Mouse (Mus musculus) embryonic facial prominence, embryonic 15.5 days (tissue): ENCODE results near the gene Ppp1ca. TPM values are rescaled to one million over a fixed set of nuclear protein-coding genes. Genes with fewer than 3 reads are reported as not detected.

Experiments
- ATAC-seq: fragments of 200-750 bp; cut with Nextera tagmentation; 2 replicates; pipeline ENCODE4 v1.8.0; 2017; ENCODE audit warnings: low read depth, moderate TSS enrichment; ENCODE audit not compliant: insufficient number of reproducible peaks, low FRiP score, low TSS enrichment
- H3K27ac ChIP-seq: fragments of 300-500 bp; sonication (generic); replicated peaks from 2 replicates; pipeline ENCODE4 v1.5.1; 2015; ENCODE audit warnings: mild to moderate bottlenecking, inconsistent platforms
- H3K27me3 ChIP-seq: fragments of 300-500 bp; sonication (generic); 2 replicates; pipeline ENCODE4 v1.6.1; 2015; ENCODE audit warnings: inconsistent platforms
- H3K36me3 ChIP-seq: fragments of 300-500 bp; sonication (generic); 2 replicates; pipeline ENCODE4 v1.6.1; 2015; ENCODE audit warnings: mild to moderate bottlenecking, inconsistent platforms
- H3K4me1 ChIP-seq: fragments of 300-500 bp; sonication (generic); 2 replicates; pipeline ENCODE4 v1.6.1; 2015; ENCODE audit warnings: inconsistent platforms
- H3K4me2 ChIP-seq: fragments of 300-500 bp; sonication (generic); replicated peaks from 2 replicates; pipeline ENCODE4 v1.6.1; 2015; ENCODE audit warnings: mild to moderate bottlenecking, inconsistent platforms
- H3K4me3 ChIP-seq: fragments of 300-500 bp; sonication (generic); replicated peaks from 2 replicates; pipeline ENCODE4 v1.5.1; 2015; ENCODE audit warnings: mild to moderate bottlenecking, inconsistent platforms
- H3K9ac ChIP-seq: fragments of 300-500 bp; sonication (generic); 2 replicates; pipeline ENCODE4 v1.6.1; 2015; ENCODE audit warnings: inconsistent platforms
- H3K9me3 ChIP-seq: fragments of 300-500 bp; sonication (generic); replicated peaks from 2 replicates; pipeline ENCODE4 v1.6.1; 2016; ENCODE audit warnings: inconsistent platforms
- WGBS: fragments of 180-500 bp; shearing (Covaris S2); methylation state at CpG from one replicate; pipeline ENCODE4 v1.1.7; 2015; 5-methylcytosine and 5-hydroxymethylcytosine counted together
- polyA plus RNA-seq: library from polyadenylated mRNA; unstranded; fragments of >200 nt; fragmentation: Nextera tagmentation; extraction: Ambion mirVana; gene quantifications from 2 replicates; pipeline ENCODE4 v1.2.1, GENCODE M21; 2015

Gene Ppp1ca
- polyA plus RNA-seq, 1 experiment from 2014 or later = 745 TPM

DNA sequence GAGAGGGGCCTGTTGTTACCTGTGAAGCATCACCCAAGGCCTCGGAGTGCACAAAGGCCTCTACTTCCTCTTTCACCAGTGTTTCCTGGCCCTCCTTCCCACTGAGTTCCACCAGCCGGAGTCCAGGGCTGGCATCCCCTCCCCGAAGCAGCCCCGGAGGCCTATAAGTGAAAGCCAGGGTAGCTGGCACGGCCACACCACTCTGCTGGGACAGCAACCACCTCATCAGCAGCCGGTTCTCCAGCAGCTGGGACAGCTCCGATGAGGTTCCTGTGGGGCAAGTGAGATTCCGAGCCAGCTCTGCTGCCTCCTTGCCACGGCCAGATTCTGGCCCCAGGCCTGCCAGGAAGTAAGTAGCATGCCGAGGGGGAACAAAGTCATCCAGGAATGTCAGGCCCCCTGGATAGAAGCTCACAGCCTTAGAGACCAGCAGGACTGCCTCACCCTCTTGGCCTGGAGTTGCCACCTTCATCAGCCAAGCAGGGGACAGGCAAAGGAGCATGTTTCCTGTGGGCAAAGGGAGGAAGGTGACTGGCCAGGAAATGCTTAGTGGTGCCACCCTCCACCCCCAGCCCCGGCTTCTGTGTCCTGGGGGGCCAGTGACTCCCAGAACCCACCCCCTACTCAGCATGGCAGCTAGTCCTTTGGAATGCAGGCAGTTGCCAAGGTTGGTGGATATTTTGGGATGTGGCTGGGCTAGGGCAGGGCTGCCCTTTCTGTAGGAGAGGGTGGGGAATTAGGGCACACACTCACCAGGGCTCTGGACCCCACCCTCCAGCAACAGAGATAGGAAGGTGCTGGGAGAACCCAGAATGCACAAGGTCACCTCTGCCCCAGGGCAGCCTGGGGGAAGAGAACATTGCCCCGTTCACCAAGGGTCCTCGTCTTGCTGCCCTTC, 20.2 kb upstream of the Ppp1ca start:
- Histone ChIP-seq H3K9me3 (no peaks in the 10 kb centered on the region), H3K9ac (no peak overlapping the region), H3K4me1 (peaks cover 36% of the 10 kb centered on the region), H3K4me2 (no peak overlapping the region), H3K36me3 (no peaks in the 10 kb centered on the region), H3K27me3 (no peaks in the 10 kb centered on the region), H3K4me3 (no peak overlapping the region), H3K27ac (peak overlapping the region; percentile 65)
- ATAC-seq = no peak
- 56% methylated on average over 13 of the region's 13 CpGs for WGBS

GRCm38 (mm10) chr19:4172925-4173324, 18.9 kb upstream of the Ppp1ca start:
- no peak for ATAC-seq
- peaks cover 36% of the 10 kb centered on the region for H3K4me1 ChIP-seq
- 53% methylated on average over 11 of the region's 11 CpGs for WGBS
- no peak overlapping the region for H3K9ac ChIP-seq
- no peaks in the 10 kb centered on the region for H3K9me3 ChIP-seq
- no peaks in the 10 kb centered on the region for H3K27me3 ChIP-seq
- no peak overlapping the region for H3K4me2 ChIP-seq
- no peak overlapping the region for H3K27ac ChIP-seq
- no peaks in the 10 kb centered on the region for H3K36me3 ChIP-seq
- no peak overlapping the region for H3K4me3 ChIP-seq

GRCm38 (mm10) chr19:4175368-4175947, 16.4 kb upstream of the Ppp1ca start, which contains the start of gene Carns1:
Gene Carns1, minus strand, starts transcription at chr19:4175479.
- H3K4me2 ChIP-seq = peak within 1 kb of the TSS; percentile 26
- no peaks in the 10 kb centered on the region for H3K36me3 ChIP-seq
- H3K9ac ChIP-seq = no peak within 1 kb of the TSS
- 0 out of 2 replicates have a peak within 1 kb of the TSS, but pooled peaks have one; percentile 1 for H3K4me3 ChIP-seq
- WGBS = 8% methylated on average over 11 of the region's 11 CpGs
- H3K27me3 ChIP-seq = no peaks in the 10 kb centered on the region
- peak within 1 kb of the TSS; percentile 24 for H3K27ac ChIP-seq
- peak; percentile 74 for ATAC-seq
- H3K4me1 ChIP-seq = peaks cover 26% of the 10 kb centered on the region
- H3K9me3 ChIP-seq = no peaks in the 10 kb centered on the region

DNA sequence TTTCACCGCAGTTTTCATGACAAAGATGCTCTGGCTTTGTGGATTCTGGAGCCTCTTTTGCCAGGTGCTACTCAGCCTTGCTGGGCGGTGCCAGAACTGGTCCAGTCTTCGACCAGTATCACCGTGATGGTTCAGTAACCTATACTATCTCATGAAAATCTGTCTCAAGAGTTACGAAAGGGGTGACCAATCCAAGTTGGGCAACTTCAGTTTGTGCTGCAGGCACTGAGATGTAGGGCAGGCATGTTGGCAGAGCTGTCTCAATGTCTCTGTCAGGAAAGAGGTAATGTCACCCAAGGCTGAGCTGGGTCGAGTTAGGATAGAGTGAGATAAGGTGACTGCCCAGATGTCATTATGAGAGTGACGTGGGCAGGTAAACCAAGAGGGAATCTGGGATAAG, 11.5 kb upstream of the Ppp1ca start:
- H3K9ac ChIP-seq = no peak overlapping the region
- H3K9me3 ChIP-seq = no peaks in the 10 kb centered on the region
- H3K27me3 ChIP-seq = no peaks in the 10 kb centered on the region
- 83% methylated on average over 7 of the region's 7 CpGs for WGBS
- H3K4me2 ChIP-seq = no peak overlapping the region
- no peak overlapping the region for H3K4me3 ChIP-seq
- H3K27ac ChIP-seq = no peak overlapping the region
- ATAC-seq = no peak
- H3K4me1 ChIP-seq = peaks cover 19% of the 10 kb centered on the region
- H3K36me3 ChIP-seq = no peaks in the 10 kb centered on the region

- Histone ChIP-seq H3K4me1 (peaks cover 16% of the 10 kb centered on the region), H3K36me3 (no peaks in the 10 kb centered on the region), H3K27ac (no peak overlapping the region), H3K4me2 (no peak overlapping the region), H3K9me3 (no peaks in the 10 kb centered on the region), H3K9ac (no peak overlapping the region), H3K27me3 (no peaks in the 10 kb centered on the region), H3K4me3 (no peak overlapping the region)
- WGBS = 41% methylated on average over 3 of the region's 3 CpGs
- ATAC-seq = no peak
Observed at GRCm38 (mm10) chr19:4181892-4182291, 10.0 kb upstream of the Ppp1ca start.

DNA sequence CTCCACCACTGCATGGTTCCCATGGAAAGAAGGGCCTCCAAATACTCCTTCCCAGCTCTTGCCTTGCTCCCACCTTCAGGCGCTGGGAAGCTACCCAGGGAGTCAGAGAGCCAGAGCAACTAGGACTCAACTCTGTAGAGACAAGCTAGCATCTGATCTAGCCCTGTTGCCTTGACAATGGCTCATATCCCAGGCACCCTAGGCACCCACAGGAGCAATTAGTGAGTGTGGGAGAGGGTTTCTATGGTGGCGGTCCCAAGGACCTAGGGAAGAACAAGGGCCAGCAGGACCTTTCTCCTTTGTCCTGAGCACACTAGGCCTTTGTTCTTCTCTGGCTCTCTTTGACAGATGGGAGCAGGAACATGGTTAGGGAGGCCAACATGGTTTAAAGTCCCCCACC, 8.2 kb upstream of the Ppp1ca start:
- Histone ChIP-seq H3K36me3 (no peaks in the 10 kb centered on the region), H3K4me2 (no peak overlapping the region), H3K27ac (no peak overlapping the region), H3K9me3 (no peaks in the 10 kb centered on the region), H3K9ac (no peak overlapping the region), H3K27me3 (no peaks in the 10 kb centered on the region), H3K4me3 (no peak overlapping the region), H3K4me1 (peaks cover 16% of the 10 kb centered on the region)
- 63% methylated on average over 2 of the region's 2 CpGs for WGBS
- ATAC-seq = no peak

DNA sequence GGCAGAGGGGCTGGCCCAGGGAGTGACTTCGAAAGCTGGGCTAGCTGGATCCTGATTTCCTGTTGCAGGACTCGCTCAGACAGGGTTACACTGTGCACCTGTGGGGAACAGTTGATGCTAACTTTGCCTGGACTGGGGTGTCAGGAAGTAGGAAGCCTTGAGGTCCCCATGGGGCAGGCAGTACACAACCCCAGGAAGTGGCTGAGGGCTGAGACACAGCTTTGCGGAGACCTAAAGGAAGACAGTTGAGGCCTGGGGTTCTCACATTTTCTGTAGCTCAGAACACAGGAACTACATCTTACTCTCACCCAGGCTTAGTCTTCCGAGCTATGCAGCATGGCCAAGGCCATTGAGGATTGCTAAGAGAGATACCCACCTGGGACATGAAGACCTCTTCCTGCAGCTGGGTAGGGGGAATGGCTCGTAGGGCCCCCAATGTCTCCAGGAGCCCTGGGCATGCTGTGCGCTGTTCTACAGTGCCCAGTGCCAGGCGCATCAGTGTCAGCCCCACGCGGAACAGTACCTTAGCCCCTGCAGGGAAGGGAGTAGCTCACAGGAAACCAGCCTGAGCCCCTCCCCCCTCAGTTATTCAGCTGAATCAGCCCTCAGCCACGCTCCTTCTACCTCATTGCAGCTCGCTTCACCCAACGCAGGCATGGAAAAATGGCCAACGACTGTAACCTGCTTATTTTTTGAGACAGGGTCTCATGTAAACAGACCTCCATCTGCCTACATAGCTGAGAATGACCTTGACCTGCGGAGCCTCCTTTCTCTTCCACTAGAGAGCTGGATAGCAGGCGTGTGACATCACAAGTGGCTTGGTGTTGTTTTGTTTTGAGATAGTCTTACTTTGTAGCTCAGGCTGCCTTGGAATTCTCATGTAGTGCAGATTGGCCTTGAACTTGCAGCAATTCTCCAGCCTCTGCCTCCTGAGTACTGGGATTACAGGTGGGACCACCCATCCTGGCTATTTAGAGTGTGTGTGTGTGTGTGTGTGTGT, 6.6 kb upstream of the Ppp1ca start:
- WGBS = 51% methylated on average over 15 of the region's 15 CpGs
- no peaks in the 10 kb centered on the region for H3K36me3 ChIP-seq
- no peak overlapping the region for H3K4me3 ChIP-seq
- no peaks in the 10 kb centered on the region for H3K9me3 ChIP-seq
- H3K4me1 ChIP-seq = peaks cover 16% of the 10 kb centered on the region
- no peak overlapping the region for H3K9ac ChIP-seq
- no peak overlapping the region; the same call in 1 of the 2 replicates for H3K27ac ChIP-seq
- no peak for ATAC-seq
- H3K4me2 ChIP-seq = no peak overlapping the region
- no peaks in the 10 kb centered on the region for H3K27me3 ChIP-seq

DNA sequence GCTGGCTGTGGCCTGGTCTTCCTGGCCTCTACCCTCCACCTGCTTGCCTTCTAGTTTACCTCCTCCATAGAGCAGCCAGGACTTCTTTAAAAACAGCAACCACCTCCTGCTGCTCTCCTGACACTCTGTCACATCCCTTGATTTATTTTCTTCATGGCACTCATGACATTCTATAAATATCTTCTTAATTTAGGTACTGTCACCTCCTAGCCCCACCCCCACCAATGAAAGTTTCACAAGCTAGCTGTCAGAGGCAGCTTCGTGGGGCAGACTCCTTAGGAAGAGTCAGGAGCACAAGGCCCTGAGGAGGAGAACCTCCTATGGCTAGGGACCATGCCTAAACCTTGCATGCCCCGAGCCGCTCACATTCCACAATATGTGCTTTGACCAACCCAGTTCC, 4.6 kb upstream of the Ppp1ca start:
- ATAC-seq = no peak
- H3K9ac ChIP-seq = no peak overlapping the region
- H3K4me3 ChIP-seq = no peak overlapping the region
- H3K27ac ChIP-seq = no peak overlapping the region
- no peaks in the 10 kb centered on the region for H3K27me3 ChIP-seq
- WGBS = 70% methylated on average over 3 of the region's 3 CpGs
- no peaks in the 10 kb centered on the region for H3K36me3 ChIP-seq
- no peaks in the 10 kb centered on the region for H3K9me3 ChIP-seq
- peaks cover 23% of the 10 kb centered on the region for H3K4me1 ChIP-seq
- H3K4me2 ChIP-seq = no peak overlapping the region

GRCm38 (mm10) chr19:4189051-4189620, 2.7 kb upstream of the Ppp1ca start:
- Histone ChIP-seq H3K4me1 (peaks cover 37% of the 10 kb centered on the region), H3K9ac (no peak overlapping the region), H3K9me3 (no peaks in the 10 kb centered on the region), H3K27ac (no peak overlapping the region), H3K4me2 (no peak overlapping the region), H3K27me3 (no peaks in the 10 kb centered on the region), H3K4me3 (no peak overlapping the region), H3K36me3 (peaks cover 9% of the 10 kb centered on the region)
- no peak for ATAC-seq
- 82% methylated on average over 12 of the region's 12 CpGs for WGBS

GRCm38 (mm10) chr19:4190831-4191334, 982 bp upstream of the Ppp1ca start, which contains the start of gene Tbc1d10c:
Gene Tbc1d10c, minus strand, starts transcription at chr19:4191284.
- Histone ChIP-seq H3K27ac (peak within 1 kb of the TSS; percentile 96), H3K27me3 (no peaks in the 10 kb centered on the region), H3K4me1 (peaks cover 38% of the 10 kb centered on the region), H3K9ac (peak within 1 kb of the TSS; percentile 97), H3K36me3 (peaks cover 27% of the 10 kb centered on the region), H3K4me3 (peak within 1 kb of the TSS; percentile 90), H3K4me2 (peak within 1 kb of the TSS; percentile 81), H3K9me3 (no peaks in the 10 kb centered on the region)
- WGBS = 50% methylated on average over 4 of the region's 4 CpGs
- no peak for ATAC-seq
